Mouse (Mus musculus): Measurements from ENCODE around the gene Ptprr.

Gene Ptprr

GRCm38 (mm10) chr10:116154707-116155106, 136.7 kb downstream of the Ptprr start:
- H3K9me3 ChIP-seq (ENCODE audit: low read length), result peaks cover 5% of the 10 kb centered on the region
- no peaks in the 10 kb centered on the region for H3K36me3 ChIP-seq (ENCODE audit: insufficient read depth, low read length)
- TF ChIP-seq CTCF (conservative IDR thresholded peaks at IDR 0.05; ENCODE audit: low read length) (no peak), NANOG (IDR thresholded peaks at IDR 0.05; ENCODE audit: borderline replicate concordance, low read length) (no peak), POU5F1 (IDR thresholded peaks at IDR 0.05; ENCODE audit: borderline replicate concordance, low read length) (no peak)
- H3K27me3 ChIP-seq (ENCODE audit: insufficient read depth, low read length), result no peaks in the 10 kb centered on the region
- no peak overlapping the region for H3K4me3 ChIP-seq (replicated peaks; ENCODE audit: low read length)
- H3K4me1 ChIP-seq (replicated peaks; ENCODE audit: low read depth, low read length), result no peaks in the 10 kb centered on the region

DNA sequence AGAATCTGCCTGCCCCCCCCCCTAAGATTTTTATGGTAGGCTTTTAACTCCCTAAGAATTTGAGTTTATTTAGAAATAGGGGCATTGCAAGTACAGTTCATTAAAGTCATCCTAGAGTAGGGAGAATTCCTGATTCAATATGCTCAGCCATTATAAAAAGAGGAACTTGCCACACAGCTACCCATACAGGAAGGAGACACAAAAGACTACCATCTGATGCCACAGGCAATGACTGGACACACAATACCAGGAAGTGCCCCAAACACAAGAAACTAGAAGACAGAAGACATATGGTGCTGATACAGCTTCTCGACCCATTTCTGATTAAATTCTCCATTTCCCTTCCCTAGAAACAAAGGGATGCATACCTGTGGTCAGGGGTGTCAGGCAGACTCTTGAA, 138.7 kb downstream of the Ptprr start:
- TF ChIP-seq POU5F1 (IDR thresholded peaks at IDR 0.05; ENCODE audit: borderline replicate concordance, low read length) (no peak), NANOG (IDR thresholded peaks at IDR 0.05; ENCODE audit: borderline replicate concordance, low read length) (no peak), CTCF (conservative IDR thresholded peaks at IDR 0.05; ENCODE audit: low read length) (no peak)
- H3K36me3 ChIP-seq (ENCODE audit: insufficient read depth, low read length), result no peaks in the 10 kb centered on the region

DNA sequence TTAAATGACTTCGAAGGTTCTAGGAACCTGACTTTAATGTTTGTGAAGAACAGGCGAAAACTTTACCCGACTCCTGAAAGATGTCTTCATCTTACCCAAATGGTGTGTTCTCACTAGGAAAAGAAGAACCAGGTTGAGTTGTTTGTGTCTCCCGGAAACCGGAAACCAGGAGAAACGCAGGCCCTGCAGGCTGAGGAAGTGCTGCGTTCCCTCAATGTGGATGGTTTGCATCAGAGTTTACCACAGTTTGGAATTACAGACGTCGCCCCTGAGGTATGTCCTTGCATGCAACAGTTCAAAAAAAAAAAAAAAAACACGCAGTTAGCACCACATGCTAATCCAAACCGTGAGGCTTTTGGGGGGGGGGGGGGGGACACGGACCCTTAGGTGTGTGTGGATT, 144.3 kb downstream of the Ptprr start:
- H3K27me3 ChIP-seq (ENCODE audit: insufficient read depth, low read length), result no peaks in the 10 kb centered on the region
- H3K36me3 ChIP-seq (ENCODE audit: insufficient read depth, low read length), result no peaks in the 10 kb centered on the region
- no peak overlapping the region for H3K4me3 ChIP-seq (replicated peaks; ENCODE audit: low read length)
- no peaks in the 10 kb centered on the region for H3K4me1 ChIP-seq (replicated peaks; ENCODE audit: low read depth, low read length)
- no peaks in the 10 kb centered on the region for H3K9me3 ChIP-seq (ENCODE audit: low read length)
- no peak for TF ChIP-seq POU5F1 (IDR thresholded peaks at IDR 0.05; ENCODE audit: borderline replicate concordance, low read length)
- TF ChIP-seq CTCF (conservative IDR thresholded peaks at IDR 0.05; ENCODE audit: low read length), result no peak
- no peak for TF ChIP-seq NANOG (IDR thresholded peaks at IDR 0.05; ENCODE audit: borderline replicate concordance, low read length)

More for the DNA sequence above, 138.7 kb downstream of the Ptprr start:
- no peak overlapping the region for H3K4me3 ChIP-seq (replicated peaks; ENCODE audit: low read length)
- no peaks in the 10 kb centered on the region for H3K27me3 ChIP-seq (ENCODE audit: insufficient read depth, low read length)
- peaks cover 5% of the 10 kb centered on the region for H3K9me3 ChIP-seq (ENCODE audit: low read length)
- no peaks in the 10 kb centered on the region for H3K4me1 ChIP-seq (replicated peaks; ENCODE audit: low read depth, low read length)

- H3K27me3 ChIP-seq (ENCODE audit: insufficient read depth, low read length), result no peaks in the 10 kb centered on the region
- no peaks in the 10 kb centered on the region for H3K4me1 ChIP-seq (replicated peaks; ENCODE audit: low read depth, low read length)
- H3K36me3 ChIP-seq (ENCODE audit: insufficient read depth, low read length), result no peaks in the 10 kb centered on the region
- TF ChIP-seq CTCF (conservative IDR thresholded peaks at IDR 0.05; ENCODE audit: low read length) (no peak), POU5F1 (IDR thresholded peaks at IDR 0.05; ENCODE audit: borderline replicate concordance, low read length) (no peak), NANOG (IDR thresholded peaks at IDR 0.05; ENCODE audit: borderline replicate concordance, low read length) (no peak)
- H3K4me3 ChIP-seq (replicated peaks; ENCODE audit: low read length), result no peak overlapping the region
- H3K9me3 ChIP-seq (ENCODE audit: low read length), result peaks cover 7% of the 10 kb centered on the region
Measured at GRCm38 (mm10) chr10:116175324-116175883, 157.4 kb downstream of the Ptprr start.

GRCm38 (mm10) chr10:116177390-116178179, 159.6 kb downstream of the Ptprr start:
- H3K9me3 ChIP-seq (ENCODE audit: low read length), result peaks cover 3% of the 10 kb centered on the region; the same call in 1 of the 2 replicates
- no peaks in the 10 kb centered on the region for H3K36me3 ChIP-seq (ENCODE audit: insufficient read depth, low read length)
- no peak overlapping the region for H3K4me3 ChIP-seq (replicated peaks; ENCODE audit: low read length)
- H3K27me3 ChIP-seq (ENCODE audit: insufficient read depth, low read length), result no peaks in the 10 kb centered on the region
- no peaks in the 10 kb centered on the region for H3K4me1 ChIP-seq (replicated peaks; ENCODE audit: low read depth, low read length)
- TF ChIP-seq POU5F1 (IDR thresholded peaks at IDR 0.05; ENCODE audit: borderline replicate concordance, low read length) (no peak), CTCF (conservative IDR thresholded peaks at IDR 0.05; ENCODE audit: low read length) (no peak), NANOG (IDR thresholded peaks at IDR 0.05; ENCODE audit: borderline replicate concordance, low read length) (no peak)

DNA sequence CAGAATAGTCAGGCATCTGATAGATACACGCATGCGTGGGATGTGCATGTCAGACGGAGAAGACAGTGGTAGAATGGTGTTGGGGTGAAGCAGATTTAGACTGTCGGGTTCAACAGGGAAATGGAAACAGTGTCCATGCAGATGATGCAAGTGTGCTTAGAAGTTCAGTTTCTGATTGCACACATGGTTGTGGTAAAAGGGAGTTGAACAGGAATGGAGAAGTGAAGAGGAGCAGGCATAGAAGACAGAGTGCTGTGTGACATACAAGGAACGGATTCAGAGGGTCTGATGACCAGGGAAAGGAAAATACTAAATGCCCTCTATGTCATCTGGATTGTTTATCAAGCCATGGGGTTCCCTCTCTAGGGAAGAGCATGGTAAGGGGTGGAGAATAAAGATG, 163.2 kb downstream of the Ptprr start:
- Histone ChIP-seq H3K27me3 (ENCODE audit: insufficient read depth, low read length) (no peaks in the 10 kb centered on the region), H3K36me3 (ENCODE audit: insufficient read depth, low read length) (no peaks in the 10 kb centered on the region), H3K4me1 (replicated peaks; ENCODE audit: low read depth, low read length) (no peaks in the 10 kb centered on the region), H3K9me3 (ENCODE audit: low read length) (no peaks in the 10 kb centered on the region), H3K4me3 (replicated peaks; ENCODE audit: low read length) (no peak overlapping the region)
- TF ChIP-seq CTCF (conservative IDR thresholded peaks at IDR 0.05; ENCODE audit: low read length) (no peak), NANOG (IDR thresholded peaks at IDR 0.05; ENCODE audit: borderline replicate concordance, low read length) (no peak), POU5F1 (IDR thresholded peaks at IDR 0.05; ENCODE audit: borderline replicate concordance, low read length) (no peak)

DNA sequence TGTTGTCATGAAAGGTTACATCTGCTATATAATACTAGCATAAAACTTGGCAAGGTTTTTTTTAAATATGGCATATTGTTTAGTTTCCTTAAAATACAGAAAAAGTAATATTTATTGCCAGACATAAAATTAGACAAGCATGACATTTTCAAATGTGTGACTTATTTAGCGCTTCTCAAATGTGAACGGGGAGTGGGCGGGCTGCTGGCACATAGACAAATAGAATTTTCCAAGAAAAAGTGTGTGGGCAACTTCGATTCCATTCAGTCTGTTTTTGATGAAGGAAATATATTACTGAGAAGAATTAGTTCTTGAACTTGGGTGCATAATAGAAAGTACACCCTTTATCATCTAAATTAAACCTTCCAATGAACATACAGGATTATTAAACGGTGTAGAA, 164.2 kb downstream of the Ptprr start:
- no peak overlapping the region for H3K4me3 ChIP-seq (replicated peaks; ENCODE audit: low read length)
- H3K36me3 ChIP-seq (ENCODE audit: insufficient read depth, low read length), result no peaks in the 10 kb centered on the region
- no peaks in the 10 kb centered on the region for H3K9me3 ChIP-seq (ENCODE audit: low read length)
- H3K4me1 ChIP-seq (replicated peaks; ENCODE audit: low read depth, low read length), result no peaks in the 10 kb centered on the region
- TF ChIP-seq POU5F1 (IDR thresholded peaks at IDR 0.05; ENCODE audit: borderline replicate concordance, low read length), result no peak
- no peak for TF ChIP-seq NANOG (IDR thresholded peaks at IDR 0.05; ENCODE audit: borderline replicate concordance, low read length)
- no peak for TF ChIP-seq CTCF (conservative IDR thresholded peaks at IDR 0.05; ENCODE audit: low read length)
- no peaks in the 10 kb centered on the region for H3K27me3 ChIP-seq (ENCODE audit: insufficient read depth, low read length)

- TF ChIP-seq CTCF (conservative IDR thresholded peaks at IDR 0.05; ENCODE audit: low read length), result no peak
- no peak for TF ChIP-seq POU5F1 (IDR thresholded peaks at IDR 0.05; ENCODE audit: borderline replicate concordance, low read length)
- no peak for TF ChIP-seq NANOG (IDR thresholded peaks at IDR 0.05; ENCODE audit: borderline replicate concordance, low read length)
- no peaks in the 10 kb centered on the region for H3K4me1 ChIP-seq (replicated peaks; ENCODE audit: low read depth, low read length)
- H3K36me3 ChIP-seq (ENCODE audit: insufficient read depth, low read length), result no peaks in the 10 kb centered on the region
- H3K27me3 ChIP-seq (ENCODE audit: insufficient read depth, low read length), result no peaks in the 10 kb centered on the region
- no peaks in the 10 kb centered on the region for H3K9me3 ChIP-seq (ENCODE audit: low read length)
- H3K4me3 ChIP-seq (replicated peaks; ENCODE audit: low read length), result no peak overlapping the region
Measured at GRCm38 (mm10) chr10:116183258-116183657, 165.2 kb downstream of the Ptprr start.

Data from E14TG2a.4 (cell line).